Mouse (Mus musculus) midbrain, postnatal 0 days (tissue): Measurements from ENCODE around the gene Slc36a3. TPM values are rescaled to one million over a fixed set of nuclear protein-coding genes. Genes with fewer than 3 reads are reported as not detected.

Source experiments
- ATAC-seq: fragments of 200-750 bp; cut with Nextera tagmentation; 2 replicates; pipeline ENCODE4 v1.8.0; 2017; ENCODE audit warnings: moderate number of reproducible peaks, mild to moderate bottlenecking, moderate TSS enrichment, moderate library complexity; ENCODE audit not compliant: low FRiP score
- DNase-seq: peaks from one replicate; pipeline ENCODE4 v3.0.0-alpha.2; 2015; ENCODE audit warnings: low spot score
- H3K27ac ChIP-seq: fragments of 300-500 bp; sonication (generic); 2 replicates; pipeline ENCODE4 v1.5.1; 2014; ENCODE audit warnings: low read depth, mild to moderate bottlenecking, low read length, mixed read lengths
- H3K27me3 ChIP-seq: fragments of 300-500 bp; sonication (generic); 2 replicates; pipeline ENCODE4 v1.6.1; 2014; ENCODE audit warnings: low read length, control low read depth, mixed read lengths; ENCODE audit not compliant: insufficient read depth
- H3K36me3 ChIP-seq: fragments of 300-500 bp; sonication (generic); 2 replicates; pipeline ENCODE4 v1.6.1; 2014; ENCODE audit warnings: low read length, control low read depth, mixed read lengths; ENCODE audit not compliant: insufficient read depth
- H3K4me1 ChIP-seq: fragments of 300-500 bp; sonication (generic); 2 replicates; pipeline ENCODE4 v1.6.1; 2014; ENCODE audit warnings: mild to moderate bottlenecking, control low read depth, antibody characterized with exemption, low read length, mixed read lengths; ENCODE audit not compliant: insufficient read depth
- H3K4me2 ChIP-seq: fragments of 300-500 bp; sonication (generic); 2 replicates; pipeline ENCODE4 v1.6.1; 2014; ENCODE audit warnings: low read depth, mild to moderate bottlenecking, low read length, mixed read lengths; ENCODE audit not compliant: poor library complexity, severe bottlenecking
- H3K4me3 ChIP-seq: fragments of 300-500 bp; sonication (generic); 2 replicates; pipeline ENCODE4 v1.5.1; 2014; ENCODE audit warnings: low read depth, mild to moderate bottlenecking, low read length, moderate library complexity
- H3K9ac ChIP-seq: fragments of 300-500 bp; sonication (generic); replicated peaks from 2 replicates; pipeline ENCODE4 v1.6.1; 2014; ENCODE audit warnings: mild to moderate bottlenecking, low read length, moderate library complexity, mixed read lengths; ENCODE audit not compliant: poor library complexity, severe bottlenecking
- H3K9me3 ChIP-seq: fragments of 300-500 bp; sonication (generic); 2 replicates; pipeline ENCODE4 v1.6.1; 2016; ENCODE audit warnings: low read length, control low read depth
- CTCF ChIP-seq: IDR thresholded peaks from 2 replicates; pipeline ENCODE4 v1.5.1; 2016; ENCODE audit warnings: antibody characterized with exemption, mild to moderate bottlenecking
- WGBS: fragments of 180-500 bp; shearing (Covaris S2); extraction: QIAGEN DNeasy Blood & Tissue Kit; methylation state at CpG from one replicate; pipeline ENCODE4 v1.1.7; 2014; 5-methylcytosine and 5-hydroxymethylcytosine counted together
- polyA plus RNA-seq: library from polyadenylated mRNA; unstranded; fragments of >200 nt; fragmentation: Nextera tagmentation; extraction: Ambion mirVana; gene quantifications from 2 replicates; pipeline ENCODE4 v1.2.1, GENCODE M21; 2015
- total RNA-seq: library from RNA; depleted of rRNA; stranded (reverse); fragments of >200 nt; gene quantifications from 2 replicates; pipeline ENCODE4 v1.2.3, GENCODE M21; 2014

The Slc36a3 gene
- total and polyA plus RNA-seq, 2 experiments from 2014 or later, result not detected

DNA sequence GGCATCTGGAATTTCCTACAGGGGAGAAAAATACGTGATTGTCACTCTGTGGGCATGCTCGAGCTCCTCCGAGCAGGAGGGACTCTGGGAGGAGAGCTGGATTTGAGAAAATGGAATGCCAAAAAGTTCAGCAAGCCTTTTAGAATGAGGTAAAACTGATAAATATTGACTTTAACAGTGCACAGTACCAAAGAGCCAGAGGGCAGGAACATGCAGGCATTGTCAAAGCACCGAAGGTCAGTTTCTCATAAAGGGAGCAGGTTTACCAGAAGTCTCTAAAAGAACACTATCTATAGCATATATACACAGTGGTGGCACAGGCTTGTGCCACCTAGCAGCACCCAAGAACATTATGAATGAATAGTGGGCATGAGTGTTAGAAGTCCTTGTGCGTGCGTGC lies 17.4 kb upstream of the Slc36a3 start:
- no peak overlapping the region for H3K4me2 ChIP-seq
- no peak for DNase-seq
- no peak overlapping the region for H3K27ac ChIP-seq
- no peak overlapping the region for H3K4me3 ChIP-seq
- no peak overlapping the region for H3K9ac ChIP-seq
- 86% methylated on average over 6 of the region's 6 CpGs for WGBS
- ATAC-seq, result no peak
- no peak for TF ChIP-seq CTCF
- H3K9me3 ChIP-seq, result no peaks in the 10 kb centered on the region
- no peaks in the 10 kb centered on the region for H3K27me3 ChIP-seq
- no peaks in the 10 kb centered on the region for H3K36me3 ChIP-seq
- no peaks in the 10 kb centered on the region for H3K4me1 ChIP-seq

GRCm38 (mm10) chr11:55168504-55168903 lies 17.0 kb upstream of the Slc36a3 start:
- H3K4me1 ChIP-seq, result no peaks in the 10 kb centered on the region
- no peaks in the 10 kb centered on the region for H3K27me3 ChIP-seq
- no peak overlapping the region for H3K27ac ChIP-seq
- no peak overlapping the region for H3K9ac ChIP-seq
- no peak for TF ChIP-seq CTCF
- no peaks in the 10 kb centered on the region for H3K9me3 ChIP-seq
- no peak overlapping the region for H3K4me3 ChIP-seq
- DNase-seq, result no peak
- no peak for ATAC-seq
- 77% methylated on average over 4 of the region's 4 CpGs for WGBS
- no peaks in the 10 kb centered on the region for H3K36me3 ChIP-seq
- no peak overlapping the region for H3K4me2 ChIP-seq

- no peaks in the 10 kb centered on the region for H3K36me3 ChIP-seq
- DNase-seq (no peak), ATAC-seq (no peak)
- H3K4me3 ChIP-seq, result no peak overlapping the region
- no peak overlapping the region for H3K27ac ChIP-seq
- no peaks in the 10 kb centered on the region for H3K27me3 ChIP-seq
- no peaks in the 10 kb centered on the region for H3K9me3 ChIP-seq
- H3K9ac ChIP-seq, result no peak overlapping the region
- 97% methylated on average over 6 of the region's 7 CpGs for WGBS
- no peak for TF ChIP-seq CTCF
- no peaks in the 10 kb centered on the region for H3K4me1 ChIP-seq
- no peak overlapping the region for H3K4me2 ChIP-seq
These were observed 14.2 kb upstream of the Slc36a3 start for GRCm38 (mm10) chr11:55165748-55166147.

GRCm38 (mm10) chr11:55164723-55165122 lies 13.2 kb upstream of the Slc36a3 start:
- peak; percentile 61 for TF ChIP-seq CTCF
- Histone ChIP-seq H3K27ac (no peak overlapping the region), H3K9me3 (no peaks in the 10 kb centered on the region), H3K4me2 (no peak overlapping the region), H3K27me3 (no peaks in the 10 kb centered on the region), H3K9ac (no peak overlapping the region), H3K36me3 (no peaks in the 10 kb centered on the region), H3K4me3 (no peak overlapping the region), H3K4me1 (no peaks in the 10 kb centered on the region)
- DNase-seq, result peak; percentile 21
- no peak for ATAC-seq
- 52% methylated on average over 3 of the region's 3 CpGs for WGBS

DNA sequence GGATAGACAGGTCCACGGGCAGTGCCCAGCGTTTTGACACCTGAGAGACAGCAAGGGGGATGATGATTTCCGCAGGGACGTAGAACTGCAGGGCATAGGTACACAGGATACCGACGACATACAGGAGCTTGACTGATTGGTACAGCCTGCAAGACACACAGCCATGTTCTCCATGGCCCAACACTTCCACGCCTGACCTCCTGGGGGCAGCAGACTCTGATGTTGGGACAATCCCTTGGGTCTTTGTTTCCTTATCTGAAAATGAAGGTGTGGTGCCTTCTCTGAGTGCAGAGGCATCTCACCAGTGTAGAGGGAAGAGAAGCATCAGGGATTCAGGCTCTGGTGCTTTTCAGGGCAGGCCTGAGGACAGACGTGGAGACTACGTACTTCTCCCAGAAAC lies 11.2 kb upstream of the Slc36a3 start:
- Histone ChIP-seq H3K4me3 (no peak overlapping the region), H3K4me2 (no peak overlapping the region), H3K36me3 (no peaks in the 10 kb centered on the region), H3K27ac (no peak overlapping the region), H3K9me3 (no peaks in the 10 kb centered on the region), H3K9ac (no peak overlapping the region), H3K27me3 (no peaks in the 10 kb centered on the region), H3K4me1 (no peaks in the 10 kb centered on the region)
- ATAC-seq, result no peak
- TF ChIP-seq CTCF, result peak; percentile 55
- 50% methylated on average over 9 of the region's 9 CpGs for WGBS
- DNase-seq, result peak; percentile 19

DNA sequence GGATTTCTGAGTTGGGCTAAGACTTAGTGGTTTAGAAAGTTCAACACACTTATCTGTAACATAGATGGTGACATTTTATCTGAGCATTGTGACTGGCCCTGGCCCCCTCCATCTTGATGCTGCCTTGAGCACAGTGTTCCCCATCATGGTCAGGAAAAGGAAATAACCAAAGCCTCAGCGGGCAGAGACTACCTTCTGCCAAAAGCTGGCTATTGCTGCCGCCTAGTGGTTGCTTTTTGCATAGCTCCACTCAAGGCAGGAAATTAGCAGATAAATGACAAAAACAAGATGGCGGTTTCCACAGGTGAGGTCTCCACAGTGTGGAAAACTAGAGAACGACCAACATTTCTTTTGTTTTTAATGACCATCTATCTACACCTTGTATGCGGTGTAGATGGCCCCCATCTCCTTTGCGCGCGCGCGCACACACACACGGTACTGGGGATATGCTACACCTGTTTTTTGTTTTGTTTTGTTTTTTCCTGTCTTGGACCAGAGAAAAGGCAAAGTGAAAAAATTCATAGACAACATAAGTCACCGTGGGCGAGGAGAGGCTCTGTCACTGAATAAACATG lies 7.4 kb upstream of the Slc36a3 start:
- WGBS, result 54% methylated on average over 13 of the region's 13 CpGs
- Histone ChIP-seq H3K27ac (no peak overlapping the region), H3K9ac (no peak overlapping the region), H3K9me3 (no peaks in the 10 kb centered on the region), H3K27me3 (no peaks in the 10 kb centered on the region), H3K4me3 (no peak overlapping the region), H3K4me1 (no peaks in the 10 kb centered on the region), H3K4me2 (no peak overlapping the region), H3K36me3 (no peaks in the 10 kb centered on the region)
- DNase-seq (peak; percentile 79), ATAC-seq (no peak)
- peak; percentile 92 for TF ChIP-seq CTCF
